Mouse (Mus musculus): ENCODE data around the gene Rasal3.

Gene Rasal3

GRCm38 (mm10) chr17:32388370-32389100 lies 14.8 kb downstream of the Rasal3 start:
- DNase-seq (ENCODE audit: low read depth, low spot score), result no peak

- no peak for DNase-seq (ENCODE audit: low read depth, low spot score)
Measured at GRCm38 (mm10) chr17:32387986-32388369, 15.4 kb downstream of the Rasal3 start.

GRCm38 (mm10) chr17:32386659-32387432 lies 16.5 kb downstream of the Rasal3 start:
- DNase-seq (ENCODE audit: low read depth, low spot score), result no peak

GRCm38 (mm10) chr17:32383661-32384060 lies 19.7 kb downstream of the Rasal3 start:
- DNase-seq (ENCODE audit: low read depth, low spot score), result no peak

GRCm38 (mm10) chr17:32382576-32382975 lies 20.8 kb downstream of the Rasal3 start:
- DNase-seq (ENCODE audit: low read depth, low spot score), result no peak

- DNase-seq (ENCODE audit: low read depth, low spot score), result no peak
Measured at GRCm38 (mm10) chr17:32378786-32379185, 24.6 kb downstream of the Rasal3 start.

GRCm38 (mm10) chr17:32377137-32377536 lies 26.2 kb downstream of the Rasal3 start:
- no peak for DNase-seq (ENCODE audit: low read depth, low spot score)

- DNase-seq (ENCODE audit: low read depth, low spot score), result no peak
Measured at GRCm38 (mm10) chr17:32376475-32376874, 26.9 kb downstream of the Rasal3 start.

DNA sequence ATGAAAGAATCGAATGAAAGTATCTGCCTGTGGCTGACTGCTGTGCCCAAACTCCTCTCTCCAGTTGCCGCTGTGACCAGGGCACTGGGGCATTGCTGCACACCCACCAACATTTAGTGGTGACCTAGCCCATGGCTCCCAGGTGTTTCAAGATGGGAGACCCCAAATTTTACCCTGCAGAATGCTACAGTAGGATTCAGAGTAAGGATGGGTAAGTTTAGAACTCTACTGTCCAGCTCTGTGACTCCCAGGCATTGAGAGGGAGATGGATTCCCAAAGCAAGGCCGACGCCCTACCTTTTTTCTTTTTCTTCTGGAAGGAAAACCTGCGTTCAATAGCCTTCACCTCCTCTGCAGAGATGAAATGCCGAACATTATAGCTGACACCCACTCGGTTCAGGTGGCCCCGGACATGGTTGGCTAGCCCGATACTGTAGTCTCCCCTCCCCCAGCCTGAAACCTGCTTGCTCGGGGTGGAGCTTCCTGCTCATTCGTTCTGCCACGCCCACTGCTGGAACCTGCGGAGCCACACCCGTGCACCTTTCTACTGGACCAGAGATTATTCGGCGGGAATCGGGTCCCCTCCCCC lies 34.3 kb downstream of the Rasal3 start:
- DNase-seq (ENCODE audit: low read depth, low spot score), result no peak

GRCm38 (mm10) chr17:32367706-32368105 lies 35.7 kb downstream of the Rasal3 start:
- no peak for DNase-seq (ENCODE audit: low read depth, low spot score)

GRCm38 (mm10) chr17:32365296-32365695 lies 38.1 kb downstream of the Rasal3 start:
- DNase-seq (ENCODE audit: low read depth, low spot score), result no peak

- DNase-seq (ENCODE audit: low read depth, low spot score), result no peak
Measured at GRCm38 (mm10) chr17:32364850-32365249, 38.5 kb downstream of the Rasal3 start.

GRCm38 (mm10) chr17:32364331-32364730 lies 39.1 kb downstream of the Rasal3 start:
- DNase-seq (ENCODE audit: low read depth, low spot score), result peak; percentile 94

- no peak for DNase-seq (ENCODE audit: low read depth, low spot score)
Measured at GRCm38 (mm10) chr17:32363821-32364301, 39.5 kb downstream of the Rasal3 start.

DNA sequence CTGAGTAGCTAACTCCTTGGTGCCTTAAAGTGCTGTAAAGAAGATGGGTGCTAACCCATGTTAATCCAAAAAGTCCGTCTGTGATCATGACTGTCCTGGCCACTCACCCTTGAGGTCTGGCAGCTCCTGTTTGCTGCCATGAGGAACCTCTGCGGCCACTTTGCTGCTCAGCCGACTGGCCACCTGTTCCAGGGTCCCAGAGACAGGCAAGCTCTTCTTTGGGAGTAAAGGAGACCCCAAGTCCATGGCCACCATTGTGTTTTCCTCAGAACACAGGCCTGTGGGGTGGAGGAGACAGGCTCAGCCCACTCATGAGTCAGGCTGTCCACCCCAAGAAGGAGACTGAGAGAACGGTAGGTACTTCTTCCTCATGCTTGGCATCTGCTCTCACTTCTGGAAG lies 40.7 kb downstream of the Rasal3 start:
- no peak for DNase-seq (ENCODE audit: low read depth, low spot score)

DNA sequence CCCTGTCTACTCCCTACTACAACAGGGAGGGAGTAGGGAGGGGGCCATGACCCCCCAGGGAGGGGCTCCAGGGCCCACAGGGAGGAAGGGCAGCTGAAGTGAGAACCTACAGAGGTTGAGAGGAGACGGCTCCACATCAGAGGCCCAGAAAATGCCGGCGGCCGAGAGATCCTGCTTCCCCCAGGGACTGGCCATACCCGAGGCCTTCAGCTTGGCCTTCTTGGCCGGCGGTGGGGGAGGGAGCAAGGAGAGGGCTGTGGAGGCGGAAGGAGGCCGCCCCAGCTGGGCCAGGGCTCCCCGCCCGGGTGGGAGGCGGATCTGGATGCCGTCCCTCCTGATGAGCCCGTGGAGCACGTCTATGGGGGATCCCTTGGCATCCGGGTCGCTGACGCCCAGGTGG lies 43.5 kb downstream of the Rasal3 start:
- no peak for DNase-seq (ENCODE audit: low read depth, low spot score)

DNA sequence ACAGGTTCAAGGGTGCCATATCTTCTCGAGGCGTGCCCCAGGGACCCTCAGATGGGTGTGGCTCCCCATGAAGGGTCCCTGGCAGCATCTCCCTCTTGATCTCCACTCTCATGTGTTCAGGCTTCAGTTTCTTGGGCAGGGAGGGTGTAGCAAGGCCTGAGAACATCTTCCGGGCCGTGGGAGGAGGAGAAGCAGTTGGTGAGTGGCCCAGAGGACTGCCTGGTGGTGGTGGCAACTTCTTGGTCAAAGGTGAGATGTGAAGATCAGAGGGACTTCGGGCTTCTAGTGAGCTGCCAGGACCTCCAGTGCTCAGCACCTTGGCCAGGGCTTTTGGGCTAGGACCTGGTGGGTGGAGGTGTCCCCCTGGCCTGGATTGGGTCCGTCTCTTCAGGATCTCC lies 44.4 kb downstream of the Rasal3 start:
- DNase-seq (ENCODE audit: low read depth, low spot score), result no peak

- no peak for DNase-seq (ENCODE audit: low read depth, low spot score)
Measured at GRCm38 (mm10) chr17:32358192-32358942, 45.0 kb downstream of the Rasal3 start.

DNA sequence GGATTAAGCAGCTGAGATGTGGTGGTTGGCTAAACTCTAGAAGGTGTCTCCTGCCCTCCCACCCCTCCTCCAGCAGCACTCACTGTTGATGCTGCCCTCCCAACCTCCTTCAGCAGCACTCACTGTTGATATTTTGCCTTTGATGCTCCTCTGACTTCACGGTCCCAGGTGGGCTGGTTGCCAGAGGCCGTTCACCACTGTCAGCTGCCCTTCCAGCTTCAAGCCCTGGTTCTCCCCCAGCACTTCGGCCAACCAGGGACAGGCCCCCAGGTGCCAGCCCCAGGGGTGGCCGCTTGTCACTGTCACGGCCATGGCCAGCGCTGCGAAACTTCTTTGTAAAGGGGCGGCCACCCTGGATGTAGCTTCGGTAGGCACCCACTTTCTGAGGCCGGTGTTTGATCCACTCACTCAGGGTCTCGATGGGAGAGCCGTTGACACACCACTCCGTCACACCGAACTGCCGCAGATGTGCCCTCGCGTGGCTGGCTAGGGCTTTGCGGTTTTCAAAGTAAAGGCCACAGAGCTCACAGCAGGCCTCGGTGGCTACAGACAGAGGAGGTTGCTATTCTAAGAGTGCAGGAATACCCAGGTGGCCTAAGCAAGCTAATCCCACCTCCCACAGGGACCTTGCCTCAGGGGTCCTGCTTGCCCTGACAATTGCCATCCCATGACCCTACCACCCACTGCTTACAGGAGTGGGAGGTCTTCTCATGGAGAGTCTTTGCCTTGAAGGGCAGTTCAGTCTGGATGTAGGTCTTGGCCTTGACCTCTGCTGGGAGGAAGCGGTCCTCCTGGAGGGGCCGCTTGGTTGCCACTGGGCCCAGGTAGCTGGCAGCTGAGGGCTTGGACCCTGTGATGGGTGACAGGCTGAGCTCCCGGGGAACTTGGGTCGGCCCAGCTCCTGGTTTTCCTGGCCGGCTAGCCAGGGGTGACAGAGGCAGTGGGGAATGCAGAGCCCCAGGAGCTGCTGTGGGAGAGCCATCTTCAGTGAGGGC lies 46.3 kb downstream of the Rasal3 start:
- DNase-seq (ENCODE audit: low read depth, low spot score), result no peak

GRCm38 (mm10) chr17:32356281-32356680 lies 47.1 kb downstream of the Rasal3 start:
- DNase-seq (ENCODE audit: low read depth, low spot score), result no peak

GRCm38 (mm10) chr17:32355031-32355430 lies 48.4 kb downstream of the Rasal3 start:
- DNase-seq (ENCODE audit: low read depth, low spot score), result no peak
